Mouse (Mus musculus) cerebellum, adult (tissue): ENCODE data around the gene Tfdp2.
A peak's percentile ranks its signal among the peaks of the same experiment; 100 is the strongest.
"Not testable (repeated sequence)": the region's sequence is repeated elsewhere in the genome, so short reads cannot be mapped to it uniquely, and the experiment has no call there.

ENCODE experiments used
- ATAC-seq: cut with Nextera tagmentation; 2 replicates; pipeline ENCODE4 v1.9.2; 2017; ENCODE audit warnings: mild to moderate bottlenecking, moderate library complexity, mixed read lengths; ENCODE audit not compliant: insufficient number of reproducible peaks, low FRiP score, low TSS enrichment

Tfdp2 gene

GRCm38 (mm10) chr9:96195885-96196622 lies at the start of gene Tfdp2:
Gene Tfdp2 (plus strand): TSS chr9:96196275.
- ATAC-seq: peak; percentile 98

GRCm38 (mm10) chr9:96152801-96153200 lies 43.3 kb upstream of the Tfdp2 start:
- no peak for ATAC-seq

- no peak for ATAC-seq
Measured at GRCm38 (mm10) chr9:96158431-96158830, 37.6 kb upstream of the Tfdp2 start.

- ATAC-seq: no peak
Measured at GRCm38 (mm10) chr9:96159047-96159446, 37.0 kb upstream of the Tfdp2 start.

GRCm38 (mm10) chr9:96160767-96161166 lies 35.3 kb upstream of the Tfdp2 start:
- no peak for ATAC-seq

GRCm38 (mm10) chr9:96162421-96162820 lies 33.7 kb upstream of the Tfdp2 start:
- no peak for ATAC-seq

- ATAC-seq: no peak
Measured at GRCm38 (mm10) chr9:96163443-96163842, 32.6 kb upstream of the Tfdp2 start.

GRCm38 (mm10) chr9:96163983-96164382 lies 32.1 kb upstream of the Tfdp2 start:
- not testable (repeated sequence) for ATAC-seq

- no peak for ATAC-seq
Measured at GRCm38 (mm10) chr9:96167168-96167585, 28.9 kb upstream of the Tfdp2 start.

- no peak for ATAC-seq
Measured at GRCm38 (mm10) chr9:96170600-96170999, 25.5 kb upstream of the Tfdp2 start.

GRCm38 (mm10) chr9:96184909-96185308 lies 11.2 kb upstream of the Tfdp2 start:
- ATAC-seq: no peak

- ATAC-seq: no peak
Measured at GRCm38 (mm10) chr9:96186701-96187100, 9.4 kb upstream of the Tfdp2 start.

GRCm38 (mm10) chr9:96196636-96197181 lies 634 bp downstream of the Tfdp2 start:
- ATAC-seq: peak; percentile 59

GRCm38 (mm10) chr9:96197806-96198205 lies 1.7 kb downstream of the Tfdp2 start:
- ATAC-seq: no peak

- ATAC-seq: no peak
Measured at GRCm38 (mm10) chr9:96203663-96204062, 7.6 kb downstream of the Tfdp2 start.

- ATAC-seq: no peak
Measured at GRCm38 (mm10) chr9:96207428-96207827, 11.4 kb downstream of the Tfdp2 start.

GRCm38 (mm10) chr9:96213036-96213645 lies 17.1 kb downstream of the Tfdp2 start:
- no peak for ATAC-seq

GRCm38 (mm10) chr9:96214171-96214570 lies 18.1 kb downstream of the Tfdp2 start:
- no peak for ATAC-seq

- ATAC-seq: no peak
Measured at GRCm38 (mm10) chr9:96217299-96217698, 21.2 kb downstream of the Tfdp2 start.

- no peak for ATAC-seq
Measured at GRCm38 (mm10) chr9:96217799-96218198, 21.7 kb downstream of the Tfdp2 start.

GRCm38 (mm10) chr9:96219114-96219669 lies 23.1 kb downstream of the Tfdp2 start:
- no peak for ATAC-seq
